Mouse (Mus musculus): ENCODE results near the gene Lactb. TPM values are rescaled to one million over a fixed set of nuclear protein-coding genes. Genes with fewer than 3 reads are reported as not detected.
A peak's percentile ranks its signal among the peaks of the same experiment; 100 is the strongest.
"Not testable (repeated sequence)": the region's sequence is repeated elsewhere in the genome, so short reads cannot be mapped to it uniquely, and the experiment has no call there.

The Lactb gene
- polyA plus RNA-seq, 1 experiment = 18.2 TPM

- Histone ChIP-seq H3K4me3 (ENCODE audit: insufficient read depth, low read length) (peak overlapping the region; percentile 84), H3K4me1 (ENCODE audit: control insufficient read depth, insufficient read depth, low read length) (peaks cover 6% of the 10 kb centered on the region), H3K27ac (ENCODE audit: insufficient read depth, low read length) (no peak overlapping the region)
- no peak for TF ChIP-seq CTCF (IDR thresholded peaks at IDR 0.05; ENCODE audit: extremely low read depth, insufficient read depth, low read length)
- TF ChIP-seq POLR2A (IDR thresholded peaks at IDR 0.05; ENCODE audit: extremely low read depth, insufficient read depth, low read length) = no peak
Measured at GRCm38 (mm10) chr9:66918672-66919330, 56.5 kb downstream of the Lactb start.

DNA sequence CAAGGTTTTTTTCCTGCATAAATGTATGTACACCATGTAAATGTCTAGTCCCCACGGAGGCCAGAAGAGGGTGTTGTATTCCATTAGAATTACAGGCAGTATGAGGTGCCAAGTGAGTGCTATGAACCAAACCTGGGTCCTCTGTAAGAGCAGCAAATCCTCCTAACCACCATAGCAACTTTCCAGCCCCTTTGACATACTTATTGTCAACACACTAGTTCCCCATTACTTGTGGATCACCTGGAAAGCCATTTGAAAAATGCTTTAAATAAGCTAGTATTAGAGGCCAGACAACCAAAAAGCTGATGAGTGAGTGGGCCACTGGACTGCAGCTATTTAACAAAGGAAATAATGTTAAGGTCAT lies 57.4 kb downstream of the Lactb start:
- TF ChIP-seq POLR2A (IDR thresholded peaks at IDR 0.05; ENCODE audit: extremely low read depth, insufficient read depth, low read length) (no peak), CTCF (IDR thresholded peaks at IDR 0.05; ENCODE audit: extremely low read depth, insufficient read depth, low read length) (no peak)
- Histone ChIP-seq H3K4me3 (ENCODE audit: insufficient read depth, low read length) (no peak overlapping the region; the same call in 1 of the 2 replicates), H3K4me1 (ENCODE audit: control insufficient read depth, insufficient read depth, low read length) (peaks cover 6% of the 10 kb centered on the region), H3K27ac (ENCODE audit: insufficient read depth, low read length) (no peak overlapping the region)

GRCm38 (mm10) chr9:66917216-66917891 lies 57.9 kb downstream of the Lactb start:
- H3K4me1 ChIP-seq (ENCODE audit: control insufficient read depth, insufficient read depth, low read length) = peaks cover 6% of the 10 kb centered on the region
- no peak overlapping the region for H3K27ac ChIP-seq (ENCODE audit: insufficient read depth, low read length)
- no peak for TF ChIP-seq CTCF (IDR thresholded peaks at IDR 0.05; ENCODE audit: extremely low read depth, insufficient read depth, low read length)
- TF ChIP-seq POLR2A (IDR thresholded peaks at IDR 0.05; ENCODE audit: extremely low read depth, insufficient read depth, low read length) = no peak
- H3K4me3 ChIP-seq (ENCODE audit: insufficient read depth, low read length) = no peak overlapping the region

DNA sequence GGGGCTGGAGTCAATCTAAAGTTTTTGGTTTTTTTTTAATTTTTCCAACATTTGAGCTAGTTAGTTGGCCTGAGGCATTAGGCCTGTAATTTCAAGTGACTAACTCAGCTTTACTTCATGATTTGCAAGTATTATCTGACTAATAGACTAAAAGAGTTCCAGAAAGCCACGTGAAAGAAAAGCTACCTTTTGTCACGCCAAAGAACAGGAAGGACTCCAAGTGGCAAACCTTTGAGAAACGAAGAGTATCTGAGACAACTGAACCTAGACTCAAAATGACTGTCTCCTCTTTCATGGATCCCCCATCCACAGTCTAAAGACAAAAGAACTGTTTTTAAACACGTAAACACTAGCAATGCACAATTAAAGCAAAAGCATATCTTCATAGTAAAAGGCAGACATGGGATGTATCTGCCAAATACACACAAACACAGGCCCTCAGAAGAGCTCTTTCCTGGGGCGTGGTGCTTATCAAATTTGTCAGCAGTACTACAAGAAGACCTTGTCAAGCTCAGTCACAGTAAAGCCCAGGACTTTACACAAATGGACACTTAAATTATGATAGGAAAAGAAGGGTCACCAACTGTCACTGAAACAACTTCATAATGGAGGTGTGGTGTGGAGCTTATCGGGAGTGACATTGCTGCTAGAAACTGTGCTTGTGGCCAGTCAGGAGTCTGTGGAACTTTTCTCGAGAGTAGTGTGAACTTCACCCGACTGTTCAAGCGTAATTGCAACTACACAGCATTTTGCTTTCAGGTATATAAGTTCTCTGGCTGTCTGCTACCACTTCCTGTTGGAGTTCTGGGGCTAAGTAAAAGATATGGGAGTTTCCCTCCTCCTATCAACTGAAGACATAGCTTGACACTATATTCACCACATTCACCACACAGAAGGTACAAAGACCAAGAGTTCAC lies 59.2 kb downstream of the Lactb start:
- no peak overlapping the region for H3K4me3 ChIP-seq (ENCODE audit: insufficient read depth, low read length)
- peaks cover 9% of the 10 kb centered on the region for H3K4me1 ChIP-seq (ENCODE audit: control insufficient read depth, insufficient read depth, low read length)
- no peak for TF ChIP-seq CTCF (IDR thresholded peaks at IDR 0.05; ENCODE audit: extremely low read depth, insufficient read depth, low read length)
- no peak for TF ChIP-seq POLR2A (IDR thresholded peaks at IDR 0.05; ENCODE audit: extremely low read depth, insufficient read depth, low read length)
- H3K27ac ChIP-seq (ENCODE audit: insufficient read depth, low read length) = no peak overlapping the region

- H3K27ac ChIP-seq (ENCODE audit: insufficient read depth, low read length) = no peak overlapping the region
- H3K4me1 ChIP-seq (ENCODE audit: control insufficient read depth, insufficient read depth, low read length) = peaks cover 9% of the 10 kb centered on the region
- TF ChIP-seq POLR2A (IDR thresholded peaks at IDR 0.05; ENCODE audit: extremely low read depth, insufficient read depth, low read length) (no peak), CTCF (IDR thresholded peaks at IDR 0.05; ENCODE audit: extremely low read depth, insufficient read depth, low read length) (no peak)
- H3K4me3 ChIP-seq (ENCODE audit: insufficient read depth, low read length) = no peak overlapping the region
Measured at GRCm38 (mm10) chr9:66915401-66915800, 59.9 kb downstream of the Lactb start.

DNA sequence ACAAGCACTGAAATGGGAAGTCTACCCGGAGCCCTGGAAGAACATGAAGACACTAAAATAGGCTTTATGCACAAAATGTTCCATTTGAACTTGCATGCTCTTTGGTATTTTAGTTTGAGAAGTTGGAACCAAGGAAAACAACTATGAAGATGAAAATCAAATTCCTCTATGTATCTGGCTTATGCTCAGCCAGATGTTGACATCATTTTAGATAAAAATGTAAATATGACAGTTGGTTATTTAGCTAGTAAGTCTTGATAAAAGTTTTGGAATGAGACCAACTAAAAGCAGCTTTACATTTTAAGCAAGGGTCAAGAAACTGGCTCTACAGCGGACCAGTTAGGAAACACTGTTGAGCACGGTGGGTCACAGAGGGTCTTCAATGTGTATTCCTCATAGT lies 60.7 kb downstream of the Lactb start:
- H3K27ac ChIP-seq (ENCODE audit: insufficient read depth, low read length) = no peak overlapping the region
- H3K4me1 ChIP-seq (ENCODE audit: control insufficient read depth, insufficient read depth, low read length) = peaks cover 9% of the 10 kb centered on the region
- no peak for TF ChIP-seq CTCF (IDR thresholded peaks at IDR 0.05; ENCODE audit: extremely low read depth, insufficient read depth, low read length)
- no peak for TF ChIP-seq POLR2A (IDR thresholded peaks at IDR 0.05; ENCODE audit: extremely low read depth, insufficient read depth, low read length)
- H3K4me3 ChIP-seq (ENCODE audit: insufficient read depth, low read length) = no peak overlapping the region

- not testable (repeated sequence) for H3K4me3 ChIP-seq (ENCODE audit: insufficient read depth, low read length); H3K27ac ChIP-seq (ENCODE audit: insufficient read depth, low read length); H3K4me1 ChIP-seq (ENCODE audit: control insufficient read depth, insufficient read depth, low read length)
Measured at GRCm38 (mm10) chr9:66913254-66913934, 61.9 kb downstream of the Lactb start.

- no peak overlapping the region for H3K27ac ChIP-seq (ENCODE audit: insufficient read depth, low read length)
- TF ChIP-seq POLR2A (IDR thresholded peaks at IDR 0.05; ENCODE audit: extremely low read depth, insufficient read depth, low read length) (no peak), CTCF (IDR thresholded peaks at IDR 0.05; ENCODE audit: extremely low read depth, insufficient read depth, low read length) (no peak)
- peaks cover 9% of the 10 kb centered on the region for H3K4me1 ChIP-seq (ENCODE audit: control insufficient read depth, insufficient read depth, low read length)
- no peak overlapping the region for H3K4me3 ChIP-seq (ENCODE audit: insufficient read depth, low read length)
Measured at GRCm38 (mm10) chr9:66912304-66912703, 63.0 kb downstream of the Lactb start.

DNA sequence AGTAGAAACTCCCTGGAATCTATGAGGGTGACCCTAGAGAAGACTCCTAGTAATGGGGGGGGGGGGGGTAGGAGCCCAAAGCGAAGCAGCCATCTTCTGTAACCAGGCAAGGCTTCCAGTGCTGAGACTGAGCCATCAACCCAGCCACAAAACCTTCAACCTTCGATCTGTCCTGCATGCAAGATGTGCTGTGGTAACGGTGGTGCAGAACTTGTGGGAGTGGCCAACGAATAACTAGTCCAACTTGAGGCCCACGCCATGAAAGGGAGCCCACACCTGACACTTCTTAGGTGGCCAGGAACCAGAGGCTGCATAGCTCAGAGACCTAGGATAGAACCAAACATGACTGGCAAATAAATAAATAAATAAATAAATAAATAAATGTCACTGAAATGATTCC lies 64.6 kb downstream of the Lactb start:
- Histone ChIP-seq H3K4me1 (ENCODE audit: control insufficient read depth, insufficient read depth, low read length) (peaks cover 3% of the 10 kb centered on the region; the same call in 1 of the 2 replicates), H3K4me3 (ENCODE audit: insufficient read depth, low read length) (no peak overlapping the region), H3K27ac (ENCODE audit: insufficient read depth, low read length) (no peak overlapping the region)
- TF ChIP-seq POLR2A (IDR thresholded peaks at IDR 0.05; ENCODE audit: extremely low read depth, insufficient read depth, low read length) = no peak
- no peak for TF ChIP-seq CTCF (IDR thresholded peaks at IDR 0.05; ENCODE audit: extremely low read depth, insufficient read depth, low read length)

Data from cortical plate, adult 2 months (tissue).